Mouse (Mus musculus): Measurements from ENCODE around the gene Mchr1. TPM values are rescaled to one million over a fixed set of nuclear protein-coding genes. Genes with fewer than 3 reads are reported as not detected.
A peak's percentile ranks its signal among the peaks of the same experiment; 100 is the strongest.

Mchr1 gene
- polyA plus RNA-seq, 1 experiment from 2014 or later: 2.1 TPM

- TF ChIP-seq CTCF (IDR thresholded peaks at IDR 0.05; ENCODE audit: low read depth): no peak
Observed at GRCm38 (mm10) chr15:81237471-81237870, 2.2 kb downstream of the Mchr1 start.

GRCm38 (mm10) chr15:81239261-81239660 is 4.0 kb downstream of the Mchr1 start:
- H3K27ac ChIP-seq (ENCODE audit: low read depth, low read length): no peak overlapping the region
- no peak overlapping the region for H3K4me3 ChIP-seq (ENCODE audit: low read depth, low read length)
- no peak overlapping the region for H3K9ac ChIP-seq (ENCODE audit: low read depth, low read length)
- peak; percentile 79 for TF ChIP-seq CTCF (IDR thresholded peaks at IDR 0.05; ENCODE audit: low read depth)
- H3K9me3 ChIP-seq (ENCODE audit: control insufficient read depth): peaks cover 3% of the 10 kb centered on the region; the same call in 1 of the 2 replicates
- no peaks in the 10 kb centered on the region for H3K36me3 ChIP-seq (ENCODE audit: control insufficient read depth, insufficient read depth)
- no peaks in the 10 kb centered on the region for H3K4me1 ChIP-seq (replicated peaks; ENCODE audit: control insufficient read depth, insufficient read depth, low read length)
- ATAC-seq: no peak
- H3K27me3 ChIP-seq (replicated peaks; ENCODE audit: control insufficient read depth, insufficient read depth, low read length): peaks cover 10% of the 10 kb centered on the region; the same call in 1 of the 2 replicates
- 44% methylated on average over 7 of the region's 7 CpGs for WGBS
- no peak overlapping the region for H3K4me2 ChIP-seq (replicated peaks; ENCODE audit: low read depth)

More at GRCm38 (mm10) chr15:81237471-81237870, 2.2 kb downstream of the Mchr1 start:
- Histone ChIP-seq H3K4me2 (replicated peaks; ENCODE audit: low read depth) (no peak overlapping the region), H3K27ac (ENCODE audit: low read depth, low read length) (no peak overlapping the region), H3K9ac (ENCODE audit: low read depth, low read length) (no peak overlapping the region), H3K9me3 (ENCODE audit: control insufficient read depth) (no peaks in the 10 kb centered on the region), H3K4me1 (replicated peaks; ENCODE audit: control insufficient read depth, insufficient read depth, low read length) (no peaks in the 10 kb centered on the region), H3K36me3 (ENCODE audit: control insufficient read depth, insufficient read depth) (no peaks in the 10 kb centered on the region), H3K27me3 (replicated peaks; ENCODE audit: control insufficient read depth, insufficient read depth, low read length) (peaks cover 10% of the 10 kb centered on the region; the same call in 1 of the 2 replicates), H3K4me3 (ENCODE audit: low read depth, low read length) (no peak overlapping the region)
- ATAC-seq: no peak
- 90% methylated on average over 18 of the region's 18 CpGs for WGBS

DNA sequence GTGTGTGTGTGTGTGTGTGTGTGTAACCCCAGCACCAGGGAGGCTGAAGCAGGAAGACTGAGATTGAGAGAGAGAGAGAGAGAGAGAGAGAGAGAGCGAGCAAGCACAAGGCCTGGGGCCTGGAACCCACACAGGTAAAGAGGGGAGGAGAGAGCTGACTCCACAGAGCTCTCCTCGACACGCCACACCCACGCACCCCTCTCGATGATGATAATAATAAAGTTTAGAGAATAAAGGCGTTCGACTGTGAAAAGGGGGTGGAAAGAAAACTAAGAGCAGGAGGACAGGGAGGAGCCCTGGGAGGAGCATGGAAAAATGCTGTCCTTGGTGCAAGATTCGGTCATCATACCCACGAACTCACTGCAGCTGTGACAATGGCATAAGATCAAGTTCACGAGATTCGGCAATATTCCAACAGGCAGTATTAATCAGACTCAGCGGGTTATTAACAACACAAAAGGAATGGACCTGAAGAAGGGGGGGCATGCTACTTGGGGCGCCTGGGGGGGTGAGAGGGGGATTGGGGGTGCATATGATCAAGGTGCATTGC is 4.6 kb downstream of the Mchr1 start:
- no peak overlapping the region for H3K4me2 ChIP-seq (replicated peaks; ENCODE audit: low read depth)
- H3K4me3 ChIP-seq (ENCODE audit: low read depth, low read length): no peak overlapping the region
- H3K36me3 ChIP-seq (ENCODE audit: control insufficient read depth, insufficient read depth): no peaks in the 10 kb centered on the region
- H3K4me1 ChIP-seq (replicated peaks; ENCODE audit: control insufficient read depth, insufficient read depth, low read length): no peaks in the 10 kb centered on the region
- H3K27me3 ChIP-seq (replicated peaks; ENCODE audit: control insufficient read depth, insufficient read depth, low read length): peaks cover 10% of the 10 kb centered on the region; the same call in 1 of the 2 replicates
- no peak for TF ChIP-seq CTCF (IDR thresholded peaks at IDR 0.05; ENCODE audit: low read depth)
- no peak overlapping the region for H3K27ac ChIP-seq (ENCODE audit: low read depth, low read length)
- peaks cover 9% of the 10 kb centered on the region; the same call in 1 of the 2 replicates for H3K9me3 ChIP-seq (ENCODE audit: control insufficient read depth)
- H3K9ac ChIP-seq (ENCODE audit: low read depth, low read length): no peak overlapping the region
- 76% methylated on average over 13 of the region's 13 CpGs for WGBS
- no peak for ATAC-seq

DNA sequence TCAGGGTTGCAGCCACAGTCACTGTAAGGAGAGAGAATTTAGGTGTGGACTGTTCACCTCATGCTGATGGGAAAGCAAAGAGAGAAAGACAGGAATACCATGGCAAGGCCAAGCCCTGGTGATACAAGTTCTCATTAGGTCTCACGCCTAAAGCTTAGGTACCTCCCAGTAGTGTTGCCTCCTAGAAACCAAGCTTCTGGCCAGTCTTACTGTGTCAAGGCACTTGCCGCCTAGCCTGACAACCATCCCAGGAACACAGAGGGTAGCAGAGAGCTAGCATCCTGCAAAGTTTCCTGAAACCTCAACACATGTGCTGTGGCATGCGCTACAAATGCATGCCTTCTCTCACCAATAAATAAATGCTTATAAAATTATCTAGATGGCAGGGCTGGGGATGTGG is 11.6 kb downstream of the Mchr1 start:
- no peak for ATAC-seq
- peak overlapping the region; percentile 53 for H3K4me2 ChIP-seq (replicated peaks; ENCODE audit: low read depth)

DNA sequence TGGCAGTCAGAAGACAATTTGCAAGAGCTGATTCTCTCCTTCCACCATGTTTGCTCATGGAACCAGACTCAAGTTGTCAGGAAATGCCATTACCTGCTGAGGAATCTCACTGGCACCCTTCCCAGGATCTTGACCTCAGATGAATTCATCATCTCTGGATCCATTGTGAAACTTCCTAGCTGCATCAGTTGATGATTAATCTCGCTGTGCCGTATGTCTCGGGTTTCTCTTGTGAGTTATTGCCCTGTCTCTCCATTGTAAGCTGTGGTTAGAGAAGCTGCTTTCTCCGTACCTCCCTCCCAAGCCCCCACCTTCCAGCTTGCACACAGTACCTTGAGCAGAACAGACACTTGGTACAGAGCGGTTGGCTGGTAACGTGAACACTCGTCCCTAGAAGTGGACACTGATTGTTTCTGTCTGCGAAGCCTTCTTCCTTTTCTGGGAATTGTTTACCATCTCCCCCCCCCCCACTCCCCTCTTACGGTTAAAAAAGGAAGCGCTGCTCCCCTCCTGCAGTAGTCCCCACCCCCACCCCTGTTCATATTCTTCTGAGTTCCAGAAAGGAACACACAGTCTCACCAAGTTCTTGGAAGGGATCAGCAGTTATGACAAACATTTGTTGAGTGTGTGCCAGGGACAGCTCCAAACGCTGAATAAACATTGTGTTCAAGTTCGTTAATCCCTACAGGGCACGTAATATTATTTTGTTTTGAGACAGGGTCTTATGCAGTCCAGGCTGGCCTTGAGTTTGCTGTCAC is 12.5 kb downstream of the Mchr1 start:
- peak overlapping the region; percentile 83 for H3K27ac ChIP-seq (ENCODE audit: low read depth, low read length)
- 3% methylated on average over 13 of the region's 13 CpGs for WGBS
- peak overlapping the region; percentile 53 for H3K4me2 ChIP-seq (replicated peaks; ENCODE audit: low read depth)
- no peak overlapping the region for H3K9ac ChIP-seq (ENCODE audit: low read depth, low read length)
- peaks cover 13% of the 10 kb centered on the region for H3K4me1 ChIP-seq (replicated peaks; ENCODE audit: control insufficient read depth, insufficient read depth, low read length)
- H3K36me3 ChIP-seq (ENCODE audit: control insufficient read depth, insufficient read depth): no peaks in the 10 kb centered on the region
- no peaks in the 10 kb centered on the region for H3K27me3 ChIP-seq (replicated peaks; ENCODE audit: control insufficient read depth, insufficient read depth, low read length)
- TF ChIP-seq CTCF (IDR thresholded peaks at IDR 0.05; ENCODE audit: low read depth): no peak
- ATAC-seq: peak; percentile 77
- 0 out of 2 replicates have a peak overlapping the region, but pooled peaks have one; percentile 5 for H3K4me3 ChIP-seq (ENCODE audit: low read depth, low read length)
- peaks cover 9% of the 10 kb centered on the region; the same call in 1 of the 2 replicates for H3K9me3 ChIP-seq (ENCODE audit: control insufficient read depth)

More for the DNA sequence above, 11.6 kb downstream of the Mchr1 start:
- 88% methylated on average over 3 of the region's 3 CpGs for WGBS
- H3K27ac ChIP-seq (ENCODE audit: low read depth, low read length): peak overlapping the region; percentile 83; the same call in 1 of the 2 replicates
- peaks cover 11% of the 10 kb centered on the region for H3K4me1 ChIP-seq (replicated peaks; ENCODE audit: control insufficient read depth, insufficient read depth, low read length)
- H3K4me3 ChIP-seq (ENCODE audit: low read depth, low read length): no peak overlapping the region
- H3K9ac ChIP-seq (ENCODE audit: low read depth, low read length): no peak overlapping the region
- TF ChIP-seq CTCF (IDR thresholded peaks at IDR 0.05; ENCODE audit: low read depth): no peak
- H3K9me3 ChIP-seq (ENCODE audit: control insufficient read depth): peaks cover 9% of the 10 kb centered on the region; the same call in 1 of the 2 replicates
- H3K27me3 ChIP-seq (replicated peaks; ENCODE audit: control insufficient read depth, insufficient read depth, low read length): no peaks in the 10 kb centered on the region
- H3K36me3 ChIP-seq (ENCODE audit: control insufficient read depth, insufficient read depth): no peaks in the 10 kb centered on the region

- Histone ChIP-seq H3K9me3 (ENCODE audit: control insufficient read depth) (peaks cover 9% of the 10 kb centered on the region; the same call in 1 of the 2 replicates), H3K27me3 (replicated peaks; ENCODE audit: control insufficient read depth, insufficient read depth, low read length) (no peaks in the 10 kb centered on the region), H3K4me3 (ENCODE audit: low read depth, low read length) (no peak overlapping the region), H3K36me3 (ENCODE audit: control insufficient read depth, insufficient read depth) (no peaks in the 10 kb centered on the region), H3K4me2 (replicated peaks; ENCODE audit: low read depth) (peak overlapping the region; percentile 53), H3K27ac (ENCODE audit: low read depth, low read length) (peak overlapping the region; percentile 83), H3K9ac (ENCODE audit: low read depth, low read length) (no peak overlapping the region), H3K4me1 (replicated peaks; ENCODE audit: control insufficient read depth, insufficient read depth, low read length) (peaks cover 15% of the 10 kb centered on the region)
- no peak for TF ChIP-seq CTCF (IDR thresholded peaks at IDR 0.05; ENCODE audit: low read depth)
- ATAC-seq: 0 out of 2 replicates have a peak, but pooled peaks have one; percentile 5
- 41% methylated on average over 4 of the region's 4 CpGs for WGBS
Observed at GRCm38 (mm10) chr15:81248341-81248679, 13.0 kb downstream of the Mchr1 start.
